Mouse (Mus musculus): ENCODE measurements around the gene Top2a.

The Top2a gene

DNA sequence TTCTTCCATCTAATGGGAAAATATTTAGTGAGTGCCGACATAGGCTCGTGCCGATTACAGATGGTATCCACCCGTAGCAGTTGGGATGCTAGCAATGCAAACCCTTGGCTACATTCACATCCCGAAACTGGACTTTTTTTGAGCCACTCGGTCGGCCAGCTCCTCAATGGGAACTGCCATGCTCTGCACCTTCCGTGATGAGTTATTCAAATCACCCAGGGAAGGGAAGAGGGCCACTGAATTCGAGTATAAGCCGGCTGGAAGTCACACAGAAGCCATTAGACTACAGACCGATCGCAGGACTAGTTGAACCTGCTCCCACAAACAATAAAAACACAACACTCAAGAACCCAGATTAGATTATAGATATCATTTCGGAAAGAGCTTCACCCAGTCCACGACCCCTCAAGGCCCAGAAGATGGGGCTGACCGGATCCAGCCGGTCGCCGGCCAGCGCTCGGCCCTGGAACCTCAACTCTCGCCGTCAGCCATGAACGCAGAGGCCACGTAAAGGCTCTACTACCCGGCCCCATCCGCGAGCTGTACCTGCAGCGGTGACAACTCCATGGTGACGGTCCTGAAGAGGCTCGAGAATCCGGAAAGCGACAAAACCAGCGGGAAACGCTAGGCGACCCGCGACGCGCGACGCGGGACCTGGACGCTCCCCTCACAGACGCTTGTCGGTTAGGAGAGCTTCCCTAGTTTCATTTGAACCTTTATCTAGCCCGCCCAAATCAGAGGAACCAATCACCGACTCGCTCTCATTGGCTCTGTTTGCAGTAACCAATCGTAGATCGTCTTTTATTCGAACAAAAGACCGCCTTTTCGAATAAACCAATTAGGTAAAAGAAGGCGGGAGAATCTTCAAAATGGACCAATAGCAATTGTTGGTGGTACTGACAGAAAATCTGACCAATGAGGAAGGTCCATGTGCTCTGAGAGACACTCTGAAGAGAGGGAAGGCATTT lies at the start of gene Top2a:
TSS of gene Top2a (minus strand) at position 690 of the 968 bp plus-strand sequence.
- in situ Hi-C loops (cut with MboI; ENCODE audit: unreplicated experiment in 2 of 2) = no loop called here

GRCm38 (mm10) chr11:99073781-99074180 lies 49.8 kb upstream of the Top2a start:
- in situ Hi-C loops (cut with MboI; ENCODE audit: unreplicated experiment in 2 of 2) = no loop called here

DNA sequence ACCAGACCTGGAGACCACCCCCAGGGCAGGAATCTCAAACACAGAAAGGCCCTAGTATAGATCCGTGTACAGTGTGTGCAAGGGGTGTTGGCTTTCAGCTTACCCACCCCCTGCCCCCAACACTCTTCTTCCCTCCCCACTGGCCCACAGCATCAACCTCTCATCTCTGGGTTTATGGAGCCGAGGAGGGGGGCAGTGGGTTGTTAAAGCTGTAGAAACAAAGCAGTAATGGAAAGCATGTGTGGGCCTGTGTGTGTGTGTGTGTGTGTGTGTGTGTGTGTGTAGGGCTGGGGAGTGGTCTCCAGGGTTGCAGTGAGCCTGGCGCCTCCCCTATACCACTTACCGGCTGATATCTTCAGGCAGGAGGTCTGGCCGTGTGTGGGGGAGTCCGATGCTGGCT lies 47.9 kb upstream of the Top2a start:
- in situ Hi-C loops (cut with MboI; ENCODE audit: unreplicated experiment in 2 of 2) = no loop called here

DNA sequence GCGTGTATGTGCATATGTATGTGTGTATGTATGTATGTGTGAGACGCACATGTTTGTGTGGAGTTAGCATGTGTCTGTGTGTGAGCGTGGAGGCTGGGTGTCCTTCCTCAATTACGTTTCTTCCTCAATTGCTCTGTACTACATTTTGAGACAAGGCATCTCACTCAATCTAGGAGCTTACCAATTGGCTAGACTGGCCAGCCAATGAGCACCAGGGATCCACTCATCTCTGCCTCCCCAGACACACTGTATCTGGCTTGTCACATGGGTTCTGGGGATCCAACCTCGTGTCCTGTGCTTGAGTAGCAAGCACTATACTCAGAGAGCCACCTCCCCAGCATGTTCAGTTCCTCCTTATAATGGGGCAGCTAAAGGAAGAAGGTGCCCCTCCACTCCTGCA lies 44.5 kb upstream of the Top2a start:
- in situ Hi-C loops (cut with MboI; ENCODE audit: unreplicated experiment in 2 of 2) = no loop called here

GRCm38 (mm10) chr11:99067591-99067990 lies 43.6 kb upstream of the Top2a start:
- in situ Hi-C loops (cut with MboI; ENCODE audit: unreplicated experiment in 2 of 2) = no loop called here

DNA sequence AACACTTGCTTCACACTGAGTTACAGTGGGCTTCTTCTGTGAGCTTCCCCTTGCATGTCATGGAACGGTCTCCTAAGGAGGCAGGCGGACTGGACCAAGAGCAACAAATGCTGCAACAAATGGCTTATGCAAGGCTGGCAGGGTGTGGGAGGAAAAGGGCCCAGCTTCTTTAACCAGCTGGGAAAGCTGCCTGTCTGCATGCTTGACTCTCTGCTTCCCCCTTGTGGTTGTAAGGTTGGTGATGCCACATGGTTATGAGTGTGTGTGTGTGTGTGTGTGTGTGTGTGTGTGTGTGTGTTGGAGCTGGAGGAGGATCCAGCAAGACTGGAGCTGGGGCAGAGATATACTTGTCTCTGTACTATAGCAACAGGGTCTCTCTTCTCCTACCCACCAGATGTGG lies 42.0 kb upstream of the Top2a start:
- in situ Hi-C loops (cut with MboI; ENCODE audit: unreplicated experiment in 2 of 2) = no loop called here

DNA sequence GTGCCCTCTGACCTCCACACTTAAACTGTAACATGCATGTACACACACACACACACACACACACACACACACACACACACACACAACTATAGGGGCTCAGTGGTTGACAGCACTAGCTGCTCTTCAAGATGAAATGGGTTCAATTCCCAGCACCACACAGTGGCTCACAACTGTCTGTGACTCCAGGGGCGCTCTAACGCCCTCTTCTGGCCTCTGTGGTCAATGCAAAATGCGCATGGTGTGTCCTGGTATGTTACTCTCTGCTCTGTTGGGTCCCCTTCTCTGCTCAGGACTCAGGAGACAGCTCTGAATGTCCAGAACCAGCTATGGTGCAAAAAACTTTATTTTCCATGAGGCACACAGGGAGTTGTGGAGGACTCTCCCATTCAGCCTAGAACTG lies 41.4 kb upstream of the Top2a start:
- in situ Hi-C loops (cut with MboI; ENCODE audit: unreplicated experiment in 2 of 2) = no loop called here

- in situ Hi-C loops (cut with MboI; ENCODE audit: unreplicated experiment in 2 of 2) = no loop called here
Measured at GRCm38 (mm10) chr11:99063406-99064131, 39.6 kb upstream of the Top2a start.

GRCm38 (mm10) chr11:99062661-99063060 lies 38.7 kb upstream of the Top2a start:
- in situ Hi-C loops (cut with MboI; ENCODE audit: unreplicated experiment in 2 of 2) = no loop called here

- in situ Hi-C loops (cut with MboI; ENCODE audit: unreplicated experiment in 2 of 2) = no loop called here
Measured at GRCm38 (mm10) chr11:99060435-99060834, 36.4 kb upstream of the Top2a start.

GRCm38 (mm10) chr11:99055571-99056452 lies 31.8 kb upstream of the Top2a start:
- in situ Hi-C loops (cut with MboI; ENCODE audit: unreplicated experiment in 2 of 2) = no loop called here

- in situ Hi-C loops (cut with MboI; ENCODE audit: unreplicated experiment in 2 of 2) = no loop called here
Measured at GRCm38 (mm10) chr11:99055143-99055542, 31.2 kb upstream of the Top2a start.

GRCm38 (mm10) chr11:99047643-99048042 lies 23.7 kb upstream of the Top2a start:
- in situ Hi-C loops (cut with MboI; ENCODE audit: unreplicated experiment in 2 of 2) = loop anchor here in 1 of 2 experiments (25.0 kb wide), 1 partner anchor 240 kb away; the partner anchor contains the start of gene Krt24

GRCm38 (mm10) chr11:99047120-99047519 lies 23.1 kb upstream of the Top2a start:
- in situ Hi-C loops (cut with MboI; ENCODE audit: unreplicated experiment in 2 of 2) = loop anchor here in 1 of 2 experiments (25.0 kb wide), 1 partner anchor 240 kb away; the partner anchor contains the start of gene Krt24

- in situ Hi-C loops (cut with MboI; ENCODE audit: unreplicated experiment in 2 of 2) = loop anchor here in 1 of 2 experiments (25.0 kb wide), 1 partner anchor 242 kb away; the partner anchor contains the start of gene Krt24
Measured at GRCm38 (mm10) chr11:99045159-99045889, 21.3 kb upstream of the Top2a start.

- in situ Hi-C loops (cut with MboI; ENCODE audit: unreplicated experiment in 2 of 2) = loop anchor here (5.0 to 25.0 kb wide), 3 partner anchors 103 to 243 kb away; partner anchors contain the start of gene Krt24 (in 1 of the 2)
Measured at GRCm38 (mm10) chr11:99044306-99044705, 20.3 kb upstream of the Top2a start.

DNA sequence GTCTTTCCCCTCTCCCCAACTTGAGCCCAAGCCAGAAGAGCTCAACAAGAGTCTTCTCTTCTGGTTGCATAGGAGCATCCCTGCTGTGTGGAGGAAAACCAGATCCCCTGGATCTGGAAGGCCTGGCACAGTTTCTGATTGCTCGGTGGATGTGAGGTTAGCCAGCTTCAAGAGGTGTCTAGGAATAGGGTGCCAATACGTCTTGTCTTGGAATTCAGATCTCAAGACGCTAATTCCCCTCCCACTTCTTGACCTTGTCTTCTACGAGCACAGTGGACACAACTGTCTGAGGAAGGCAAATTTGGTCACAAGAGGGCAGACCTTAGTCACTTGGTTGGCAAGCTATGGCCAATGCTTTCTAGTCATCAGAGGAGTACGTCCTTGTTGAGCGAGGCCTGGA lies 19.6 kb upstream of the Top2a start:
- in situ Hi-C loops (cut with MboI; ENCODE audit: unreplicated experiment in 2 of 2) = loop anchor here (5.0 to 25.0 kb wide), 3 partner anchors 104 to 244 kb away; partner anchors contain the start of gene Krt24 (in 1 of the 2)

DNA sequence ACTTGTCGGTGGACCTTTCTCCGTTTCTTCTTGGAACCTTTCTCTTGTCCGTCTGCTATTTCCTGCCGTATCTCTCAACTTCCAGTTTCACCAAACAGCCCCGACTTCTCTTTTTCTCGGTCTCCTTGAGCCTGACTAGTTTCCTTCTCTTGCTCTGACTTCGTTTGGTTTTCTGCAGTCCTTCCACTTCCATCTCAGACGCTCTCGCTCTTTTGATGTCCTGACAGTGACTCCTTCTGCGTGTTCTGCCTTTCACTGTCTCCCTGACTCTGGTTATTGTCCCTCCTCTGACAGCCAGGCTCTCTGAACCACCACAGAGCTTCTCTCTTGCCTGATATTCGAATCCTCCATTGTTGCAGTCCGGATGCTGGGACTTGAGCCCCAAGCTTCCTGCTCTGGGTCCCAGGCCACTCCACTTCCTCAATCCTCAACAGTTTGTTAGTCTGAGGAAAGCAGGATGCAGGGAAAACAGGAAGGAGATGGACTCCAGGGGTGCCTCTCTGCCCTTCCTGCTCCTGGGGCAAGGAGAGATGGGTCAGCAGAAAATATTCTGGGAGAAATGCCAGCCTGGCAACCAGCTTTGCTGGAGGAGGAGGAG lies 18.9 kb upstream of the Top2a start:
- in situ Hi-C loops (cut with MboI; ENCODE audit: unreplicated experiment in 2 of 2) = loop anchor here (5.0 to 25.0 kb wide), 3 partner anchors 104 to 244 kb away; partner anchors contain the start of gene Krt24 (in 1 of the 2)

All from v-Abl transformed pro-B cells (cell line).